12 mouse cellular contexts compared by ENCODE assay signal in the genomic region with DNA sequence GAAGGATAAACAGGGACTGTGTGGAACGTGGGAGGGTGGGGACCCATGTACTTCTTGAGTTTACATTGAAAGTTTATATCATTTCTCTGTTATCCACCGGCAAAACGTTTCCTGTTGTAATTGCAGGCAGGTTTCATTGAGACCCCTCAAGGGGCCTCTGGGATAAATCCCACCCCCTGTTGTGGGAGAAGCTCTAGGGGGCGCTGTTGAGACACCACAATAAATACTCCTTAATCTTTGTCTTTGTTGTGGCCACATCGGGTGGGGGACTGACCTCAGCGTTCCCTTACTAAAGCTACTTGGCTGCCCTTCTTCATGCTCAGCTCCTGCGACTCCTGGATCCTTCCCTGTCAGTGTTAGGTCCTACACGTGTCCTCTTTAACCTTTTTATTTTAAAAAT. TPM values are rescaled to one million over a fixed set of nuclear protein-coding genes. Genes with fewer than 3 reads are reported as not detected.
DNase-seq lines count a peak whose midpoint lies in the region; ATAC-seq and TF ChIP-seq lines count a peak whose summit lies in the region.
"Had no signal": no experiment of that assay in that cellular context is flagged by ENCODE, and none has a peak within 500 bp of the region (broad histone marks: within the 10 kb centered on the region; RNA-seq: fewer than 3 reads in every experiment).

No protein-coding gene starts in this region.

- TF ChIP-seq EP300 in heart, adult 2 months (IDR thresholded peaks at IDR 0.05; ENCODE audit: insufficient read depth, low read depth, low read length) = no peak
- no peak for TF ChIP-seq EP300 in lung, postnatal 0 days (IDR thresholded peaks at IDR 0.05)

- no peaks in the 10 kb centered on the region; the same call in 1 of the 2 replicates for H3K4me1 ChIP-seq in heart, adult 2 months (ENCODE audit: control insufficient read depth, insufficient read depth, low read length)
- no peaks in the 10 kb centered on the region for H3K4me1 ChIP-seq in heart, embryonic 10.5 days
- H3K4me1 ChIP-seq in lung, postnatal 0 days (ENCODE audit: insufficient read depth, low read depth, low read length) = no peaks in the 10 kb centered on the region
- H3K4me1 ChIP-seq: liver, embryonic 13.5 days had no signal

- no peaks in the 10 kb centered on the region for H3K79me2 ChIP-seq in heart, adult 2 months (replicated peaks; ENCODE audit: control insufficient read depth, insufficient read depth, low read length)

- H3K36me3 ChIP-seq in heart, adult 2 months (ENCODE audit: control insufficient read depth, insufficient read depth, low read length) = no peaks in the 10 kb centered on the region
- H3K36me3 ChIP-seq in heart, embryonic 10.5 days = no peaks in the 10 kb centered on the region
- H3K36me3 ChIP-seq in lung, postnatal 0 days (ENCODE audit: insufficient read depth, low read length) = no peaks in the 10 kb centered on the region
- H3K36me3 ChIP-seq: liver, embryonic 13.5 days; stomach, embryonic 15.5 days had no signal

- H3K4me2 ChIP-seq in lung, postnatal 0 days (replicated peaks; ENCODE audit: low read depth, low read length) = no peak overlapping the region
- H3K4me2 ChIP-seq: liver, embryonic 13.5 days; stomach, embryonic 15.5 days had no signal

- no peak for ATAC-seq in lung, postnatal 0 days
- 0 out of 2 replicates have a peak, but pooled peaks have one; percentile 29 for ATAC-seq in megakaryocyte progenitor cell, adult 5-6 weeks (replicated peaks; ENCODE audit: poor library complexity)
- ATAC-seq in inflammation-experienced regulatory T-cells, adult 6 months = no peak

- 46% methylated on average over 8 of the region's 8 CpGs for WGBS in heart, adult 2 months
- 54% methylated on average over 8 of the region's 8 CpGs for WGBS in heart, embryonic 10.5 days
- WGBS in lung, postnatal 0 days = 47% methylated on average over 8 of the region's 8 CpGs

- no peak for DNase-seq in heart, adult 2 months
- no peak for DNase-seq in heart, embryonic 10.5 days (ENCODE audit: low spot score)
- no peak for DNase-seq in lung, postnatal 0 days (ENCODE audit: low spot score)
- no peak for DNase-seq in lung, postnatal 36 days
- DNase-seq in R1 (ENCODE audit: low read depth, low spot score) = peak; percentile 77
- DNase-seq in right cerebral cortex, postnatal 36 days (ENCODE audit: low spot score in 2 of 2) = no peak
- DNase-seq: adrenal gland, adult 8-10 months; cerebellum, adult 18-20 months; liver, embryonic 13.5 days had no signal

- no peak overlapping the region for H3K27ac ChIP-seq in heart, adult 2 months
- H3K27ac ChIP-seq in heart, embryonic 10.5 days = no peak overlapping the region
- H3K27ac ChIP-seq in lung, postnatal 0 days (ENCODE audit: low read length) = no peak overlapping the region
- H3K27ac ChIP-seq: liver, embryonic 13.5 days; stomach, embryonic 15.5 days had no signal

- H3K4me3 ChIP-seq in heart, adult 2 months = no peak overlapping the region
- no peak overlapping the region for H3K4me3 ChIP-seq in heart, embryonic 10.5 days
- no peak overlapping the region for H3K4me3 ChIP-seq in lung, postnatal 0 days (ENCODE audit: low read depth, low read length)
- H3K4me3 ChIP-seq: liver, embryonic 13.5 days; stomach, embryonic 15.5 days had no signal

- no peaks in the 10 kb centered on the region for H3K9me3 ChIP-seq in heart, embryonic 10.5 days
- H3K9me3 ChIP-seq in lung, postnatal 0 days (ENCODE audit: low read length) = no peaks in the 10 kb centered on the region
- H3K9me3 ChIP-seq: liver, embryonic 13.5 days; stomach, embryonic 15.5 days had no signal

- intact Hi-C loops in heart, adult 2 months (cut with DNase I) = no loop called here

- TF ChIP-seq POLR2A in heart, adult 2 months (IDR thresholded peaks at IDR 0.05; ENCODE audit: insufficient read depth, low read depth, low read length) = no peak

- TF ChIP-seq CTCF in heart, adult 2 months (IDR thresholded peaks at IDR 0.05) = peak; percentile 51
- TF ChIP-seq CTCF in lung, postnatal 0 days (IDR thresholded peaks at IDR 0.05) = peak; percentile 48

- H3K9ac ChIP-seq in heart, adult 2 months (ENCODE audit: low read depth, low read length) = no peak overlapping the region
- H3K9ac ChIP-seq in lung, postnatal 0 days (replicated peaks; ENCODE audit: low read depth) = no peak overlapping the region
- H3K9ac ChIP-seq: liver, embryonic 13.5 days; stomach, embryonic 15.5 days had no signal

- H3K27me3 ChIP-seq in heart, adult 2 months (ENCODE audit: control insufficient read depth, insufficient read depth, low read length) = no peaks in the 10 kb centered on the region
- no peaks in the 10 kb centered on the region for H3K27me3 ChIP-seq in heart, embryonic 10.5 days (ENCODE audit: insufficient read depth, poor library complexity, severe bottlenecking)
- H3K27me3 ChIP-seq in lung, postnatal 0 days (replicated peaks; ENCODE audit: insufficient read depth, low read length) = no peaks in the 10 kb centered on the region
- H3K27me3 ChIP-seq: liver, embryonic 13.5 days; stomach, embryonic 15.5 days had no signal

RNA-seq across cellular contexts. Expression of a gene that starts 19.4 kb away (rescaled TPM):
- 1 to 10 TPM; 2.0 to 2.2 TPM for total RNA-seq in heart, adult 2 months (2021)
- 1.9 and 2.8 TPM in 2 replicates for polyA plus RNA-seq in heart, adult 2 months (2012; rRNA removed)
- 3.1 and 3.9 TPM in 2 replicates for polyA plus RNA-seq in heart, embryonic 10.5 days (2016; fragmentation: Nextera tagmentation; extraction: Ambion mirVana)
- polyA plus RNA-seq in lung, postnatal 0 days (2015; fragmentation: Nextera tagmentation; extraction: Ambion mirVana) = 2.5 and 3.0 TPM in 2 replicates
- 10.9 and 14.0 TPM in 2 replicates for total RNA-seq in megakaryocyte progenitor cell, adult 5-6 weeks (2015)
- total RNA-seq in megakaryocyte progenitor cell, adult 5-6 weeks (2017) = 3.7 and 4.3 TPM in 2 replicates
- polyA plus RNA-seq in inflammation-experienced regulatory T-cells, adult 6 months (2017; shearing (Covaris generic)) = 1 to 10 TPM; 2.8 to 4.6 (median 4.5) TPM
